Mouse (Mus musculus) cerebellum, postnatal 4 days (tissue): ENCODE data around the gene Cers3.
A peak's percentile ranks its signal among the peaks of the same experiment; 100 is the strongest.

Experiments used
- DNase-seq, 2 experiments: peaks; one replicate each; pipeline ENCODE4 v3.0.0; 2022; ENCODE audit warnings: low spot score in 2 of 2, mixed read lengths in 1 of 2

The Cers3 gene

GRCm38 (mm10) chr7:66743377-66743781, at the start of gene Cers3:
Gene Cers3, plus strand, starts transcription at chr7:66743504.
- no peak for DNase-seq

GRCm38 (mm10) chr7:66694467-66694866, 48.8 kb upstream of the Cers3 start:
- no peak for DNase-seq

DNA sequence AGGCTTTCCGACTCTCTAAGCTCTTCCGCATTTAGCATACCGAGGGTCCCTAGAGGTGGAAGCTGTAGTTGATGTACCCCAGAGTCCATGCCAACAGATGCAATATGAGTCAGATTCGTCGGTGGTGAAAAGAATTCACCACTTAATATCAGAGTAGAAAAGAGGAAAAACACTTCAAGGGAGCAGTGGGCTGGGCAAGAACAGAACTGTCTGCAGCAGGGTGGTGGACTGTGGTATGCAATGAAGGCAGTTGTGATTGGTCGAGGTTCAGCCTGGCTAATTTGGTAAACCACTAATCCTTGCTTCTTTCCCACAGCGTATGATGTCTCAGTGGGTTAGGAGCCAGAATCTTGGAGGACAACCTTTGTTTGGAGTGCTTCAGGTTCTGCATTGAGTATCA, 40.6 kb upstream of the Cers3 start:
- no peak for DNase-seq

- no peak for DNase-seq
Measured at GRCm38 (mm10) chr7:66704631-66705030, 38.7 kb upstream of the Cers3 start.

DNA sequence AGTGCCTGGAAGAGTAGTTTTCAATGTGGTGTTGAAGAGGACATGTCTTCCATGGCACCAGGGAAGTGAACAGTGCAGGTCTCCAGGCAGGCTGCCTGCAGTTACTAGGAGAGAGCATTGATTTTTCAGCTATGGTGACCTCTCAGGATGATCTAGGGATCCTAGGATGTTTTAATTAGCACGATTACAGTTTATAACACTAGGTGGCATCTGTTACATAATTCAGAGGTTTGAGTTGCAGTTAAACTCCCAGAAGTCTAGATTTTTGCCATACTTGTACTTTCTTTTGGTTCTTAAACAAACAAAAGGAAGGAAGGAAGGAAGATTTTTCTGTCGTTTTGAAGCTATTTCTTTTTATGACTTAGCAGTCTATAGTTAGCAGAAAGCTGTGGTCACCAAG, 32.1 kb upstream of the Cers3 start:
- DNase-seq, result no peak

GRCm38 (mm10) chr7:66724514-66724913, 18.8 kb upstream of the Cers3 start:
- DNase-seq, result no peak

DNA sequence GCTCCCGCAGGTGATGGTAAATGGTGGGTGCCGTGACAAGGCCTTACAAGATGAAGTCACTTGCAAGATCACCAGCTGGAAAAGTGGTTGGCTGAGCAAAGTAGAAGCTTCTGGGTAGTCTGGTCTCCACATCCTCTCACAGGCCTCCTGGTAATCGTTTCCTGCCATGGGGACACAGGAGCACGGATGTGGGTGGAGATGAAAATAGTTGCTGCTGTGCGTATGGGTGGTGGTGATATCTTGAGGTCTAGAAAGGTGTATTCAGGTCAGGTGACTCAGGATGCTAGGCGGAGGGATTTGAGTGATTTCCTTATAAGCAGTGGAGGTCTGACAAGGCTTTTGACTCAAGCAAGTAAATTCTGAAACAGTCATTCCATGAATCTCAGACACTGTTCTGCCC, 18.4 kb upstream of the Cers3 start:
- no peak for DNase-seq

DNA sequence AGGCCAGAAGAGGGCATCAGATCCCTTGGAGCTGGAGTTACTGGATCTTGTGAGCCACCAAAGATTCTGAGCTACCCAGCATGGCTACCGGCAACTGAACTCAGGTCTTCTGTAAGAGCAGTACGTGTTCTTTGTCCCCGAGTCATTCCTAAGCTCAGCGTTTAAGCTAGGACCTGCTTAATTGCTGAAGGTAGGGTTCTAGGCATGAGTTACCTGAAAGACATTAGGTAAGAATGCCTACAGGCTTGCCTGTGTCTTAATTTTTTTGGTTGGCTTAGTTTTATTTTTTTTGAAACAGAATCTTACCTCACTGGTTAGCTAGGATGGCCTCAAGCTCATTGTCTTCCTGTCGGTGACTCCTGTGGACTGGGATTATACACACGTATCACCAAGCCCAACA, 15.2 kb upstream of the Cers3 start:
- no peak for DNase-seq

- no peak for DNase-seq
Measured at GRCm38 (mm10) chr7:66729232-66729631, 14.1 kb upstream of the Cers3 start.

DNA sequence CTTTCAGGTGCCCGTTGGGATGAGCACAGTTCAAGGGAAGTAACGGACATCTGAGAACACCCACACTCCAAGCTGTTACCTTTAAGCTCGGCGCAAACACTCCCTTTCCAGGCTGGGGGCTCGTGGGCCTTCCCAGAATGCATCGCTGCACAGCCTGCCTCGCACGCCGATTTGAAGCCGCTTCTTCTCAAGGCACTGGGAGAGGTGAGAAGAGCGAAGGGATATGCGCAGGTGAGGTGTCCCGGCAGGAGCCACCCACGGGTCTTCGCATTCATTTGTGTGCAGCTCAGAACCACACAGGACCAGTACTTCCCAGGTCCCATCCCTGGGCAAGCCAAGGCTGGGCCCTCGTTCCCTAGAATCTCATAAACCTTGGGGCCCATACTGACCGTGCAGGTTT, 9.9 kb upstream of the Cers3 start:
- DNase-seq, result no peak

- DNase-seq, result no peak
Measured at GRCm38 (mm10) chr7:66733882-66734281, 9.4 kb upstream of the Cers3 start.

DNA sequence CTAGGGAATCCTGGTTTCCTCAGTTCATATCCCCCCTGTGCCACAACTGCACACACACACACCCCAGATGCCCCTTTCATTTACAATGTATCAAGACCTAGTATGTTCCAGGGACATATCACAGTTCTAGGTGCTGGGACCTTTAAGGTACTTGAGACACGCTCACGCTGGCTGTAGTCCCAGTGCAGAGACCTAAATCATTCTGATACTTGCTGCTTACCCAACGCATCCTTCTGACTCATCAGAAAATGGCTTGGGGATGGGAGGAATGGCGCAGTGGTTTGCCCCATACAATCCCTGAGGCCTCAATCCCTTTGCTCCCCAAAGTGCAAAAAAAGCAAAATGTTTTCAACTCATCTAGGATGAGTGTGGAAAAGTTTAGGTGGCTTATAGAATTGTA, 8.8 kb upstream of the Cers3 start:
- DNase-seq, result no peak

DNA sequence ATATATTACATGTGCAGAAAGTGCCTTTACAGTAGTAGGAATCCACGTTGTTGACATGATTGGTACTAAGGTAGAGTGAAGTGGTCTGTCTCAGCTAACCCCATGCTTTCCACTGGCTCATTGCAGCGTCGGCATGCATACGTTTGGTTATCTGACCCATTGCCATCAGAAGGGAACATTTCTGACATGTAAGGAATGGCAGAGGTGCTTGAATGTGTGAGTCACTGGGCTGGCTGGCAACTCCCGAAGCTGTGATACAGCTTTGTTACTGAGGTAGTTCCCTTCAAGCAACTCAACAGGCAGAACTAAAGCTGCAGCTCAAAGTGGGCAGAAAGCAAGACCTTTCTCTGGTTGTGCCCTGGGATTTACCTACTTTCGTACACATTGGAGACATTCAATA, 8.3 kb upstream of the Cers3 start:
- no peak for DNase-seq

DNA sequence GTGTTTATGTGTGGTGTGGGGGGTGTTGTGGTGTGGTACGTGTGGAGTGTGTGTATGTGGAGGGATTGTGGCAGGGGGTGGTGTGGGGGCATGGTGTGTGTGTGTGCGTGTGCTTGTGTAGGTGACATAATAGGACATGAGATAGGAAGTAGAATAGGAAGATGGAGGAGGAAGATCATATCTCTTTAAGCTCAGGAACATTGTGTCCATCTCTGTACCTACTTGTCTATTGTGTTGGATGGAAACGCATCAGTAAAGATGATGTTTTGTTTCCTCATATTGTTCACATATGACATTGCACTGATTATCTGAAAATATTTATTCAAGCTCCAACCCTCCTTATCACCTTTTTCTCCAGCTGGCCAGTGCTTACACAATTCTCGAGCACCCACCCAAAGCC, 5.9 kb upstream of the Cers3 start:
- no peak for DNase-seq

- DNase-seq, result peak in 1 of 2 experiments; percentile 14
Measured at GRCm38 (mm10) chr7:66741008-66741407, 2.3 kb upstream of the Cers3 start.

DNA sequence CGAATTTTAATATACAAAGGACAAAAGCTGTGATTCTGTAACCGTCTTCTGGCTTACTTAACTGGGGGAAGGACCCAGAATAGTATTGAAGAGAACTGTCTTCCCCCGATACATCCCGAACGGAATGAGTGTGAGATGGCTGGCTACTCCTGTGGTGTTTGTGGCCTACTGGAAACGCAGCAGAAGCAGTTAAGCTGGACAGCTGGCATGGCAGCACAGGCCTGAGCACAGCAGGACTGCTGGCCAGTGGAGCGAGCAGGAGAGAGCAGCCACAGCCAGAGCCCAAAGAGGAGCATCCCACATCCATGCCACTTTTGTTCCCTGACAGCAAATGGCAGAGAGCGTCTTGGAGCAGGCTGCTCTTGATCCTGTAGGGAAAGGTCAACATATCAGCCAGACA, 1.9 kb upstream of the Cers3 start:
- peak in 1 of 2 experiments; percentile 54 for DNase-seq

- DNase-seq, result no peak
Measured at GRCm38 (mm10) chr7:66746972-66747371, 3.7 kb downstream of the Cers3 start.

- DNase-seq, result no peak
Measured at GRCm38 (mm10) chr7:66749998-66750397, 6.7 kb downstream of the Cers3 start.

- no peak for DNase-seq
Measured at GRCm38 (mm10) chr7:66753816-66754215, 10.5 kb downstream of the Cers3 start.

GRCm38 (mm10) chr7:66755611-66756010, 12.3 kb downstream of the Cers3 start:
- no peak for DNase-seq

DNA sequence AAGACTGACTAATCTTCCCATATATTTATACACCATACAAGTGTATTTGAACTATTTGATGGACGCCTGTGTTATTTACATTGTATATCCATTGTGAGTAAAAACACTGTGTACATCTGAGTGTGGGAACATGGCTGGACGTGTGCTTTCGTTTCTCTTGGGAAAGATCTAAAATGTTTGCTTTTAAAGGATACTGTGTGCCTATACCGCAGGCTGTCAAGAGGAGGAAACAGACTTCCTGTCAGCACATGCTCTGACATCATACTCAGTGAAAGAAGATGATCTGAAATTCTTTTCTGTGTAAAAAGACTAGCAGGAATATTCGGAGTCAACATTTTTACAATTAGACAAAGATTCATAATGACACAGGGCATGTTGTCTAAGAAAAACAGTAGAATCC, 26.6 kb downstream of the Cers3 start:
- no peak for DNase-seq

DNA sequence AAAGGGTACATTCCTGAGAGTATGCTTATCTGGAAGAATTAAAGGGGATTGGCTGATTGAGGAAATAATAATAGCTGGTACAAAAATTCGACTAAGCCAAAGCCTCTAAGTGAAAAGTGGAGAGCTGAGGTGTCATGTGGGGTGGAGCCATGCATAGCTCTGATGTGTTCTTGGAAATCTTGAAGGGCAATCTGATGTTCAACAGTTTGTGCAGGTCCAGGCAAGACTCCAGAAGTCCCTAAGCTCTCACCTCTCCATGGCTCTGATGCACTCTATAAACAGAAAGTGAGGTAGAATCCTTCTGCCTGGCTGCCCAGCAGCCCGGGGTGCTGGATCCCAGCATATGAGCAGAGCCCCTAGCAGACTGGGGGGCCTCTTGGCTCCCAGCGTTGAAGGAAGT, 27.4 kb downstream of the Cers3 start:
- no peak for DNase-seq

GRCm38 (mm10) chr7:66771252-66771651, 27.9 kb downstream of the Cers3 start:
- no peak for DNase-seq

DNA sequence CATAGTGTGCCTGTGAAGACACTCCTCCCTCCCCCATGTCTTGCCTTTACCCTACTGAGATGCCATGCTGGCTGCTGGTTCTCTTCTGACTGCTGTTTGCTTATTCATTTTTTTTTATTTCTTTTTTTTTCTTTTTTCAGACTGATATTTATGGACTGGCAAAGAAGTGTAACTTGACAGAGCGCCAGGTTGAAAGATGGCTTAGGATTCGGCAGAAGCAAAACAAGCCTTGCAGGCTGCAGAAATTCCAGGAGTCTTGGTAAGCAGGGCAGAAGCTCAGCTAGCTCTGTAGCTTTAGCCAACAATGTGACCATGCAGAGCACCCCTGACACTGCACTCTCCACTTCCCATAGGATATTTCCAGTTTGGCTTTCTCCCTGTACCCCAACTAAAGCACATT, 36.1 kb downstream of the Cers3 start:
- no peak for DNase-seq
